Mouse (Mus musculus): ENCODE measurements around the gene Hist2h3c2.
"Not testable (repeated sequence)": the region's sequence is repeated elsewhere in the genome, so short reads cannot be mapped to it uniquely, and the experiment has no call there.

The Hist2h3c2 gene

GRCm38 (mm10) chr3:96238954-96239793, at the start of gene Hist2h3c2:
Gene Hist2h3c2 (minus strand): TSS chr3:96239127.
- not testable (repeated sequence) for DNase-seq (ENCODE audit: inconsistent ontology term)

- DNase-seq (ENCODE audit: inconsistent ontology term), result not testable (repeated sequence)
Measured at GRCm38 (mm10) chr3:96287334-96287733, 48.4 kb upstream of the Hist2h3c2 start.

- peak; percentile 62 for DNase-seq (ENCODE audit: inconsistent ontology term)
Measured at GRCm38 (mm10) chr3:96284457-96284856, 45.5 kb upstream of the Hist2h3c2 start.

GRCm38 (mm10) chr3:96280660-96281059, 41.7 kb upstream of the Hist2h3c2 start:
- DNase-seq (ENCODE audit: inconsistent ontology term), result no peak

- DNase-seq (ENCODE audit: inconsistent ontology term), result peak; percentile 86
Measured at GRCm38 (mm10) chr3:96277800-96278624, 39.1 kb upstream of the Hist2h3c2 start.

GRCm38 (mm10) chr3:96277428-96277799, 38.5 kb upstream of the Hist2h3c2 start:
- DNase-seq (ENCODE audit: inconsistent ontology term), result no peak

GRCm38 (mm10) chr3:96273591-96274465, 34.9 kb upstream of the Hist2h3c2 start:
- DNase-seq (ENCODE audit: inconsistent ontology term), result no peak

GRCm38 (mm10) chr3:96269511-96270474, 30.9 kb upstream of the Hist2h3c2 start, which contains the start of gene Hist2h2bb:
Gene Hist2h2bb (plus strand): TSS chr3:96269752.
- DNase-seq (ENCODE audit: inconsistent ontology term), result peak; percentile 91

GRCm38 (mm10) chr3:96268776-96269378, 29.9 kb upstream of the Hist2h3c2 start:
- DNase-seq (ENCODE audit: inconsistent ontology term), result not testable (repeated sequence)

GRCm38 (mm10) chr3:96268051-96268775, 29.3 kb upstream of the Hist2h3c2 start, which contains the start of gene Hist2h3b:
Gene Hist2h3b (plus strand): TSS chr3:96268654.
- peak; percentile 84 for DNase-seq (ENCODE audit: inconsistent ontology term)

- DNase-seq (ENCODE audit: inconsistent ontology term), result no peak
Measured at GRCm38 (mm10) chr3:96267541-96267940, 28.6 kb upstream of the Hist2h3c2 start.

- no peak for DNase-seq (ENCODE audit: inconsistent ontology term)
Measured at GRCm38 (mm10) chr3:96266132-96266710, 27.3 kb upstream of the Hist2h3c2 start.

GRCm38 (mm10) chr3:96264404-96264949, 25.6 kb upstream of the Hist2h3c2 start:
- DNase-seq (ENCODE audit: inconsistent ontology term), result no peak

GRCm38 (mm10) chr3:96263558-96264403, 24.9 kb upstream of the Hist2h3c2 start:
- DNase-seq (ENCODE audit: inconsistent ontology term), result no peak

- DNase-seq (ENCODE audit: inconsistent ontology term), result peak; percentile 97
Measured at GRCm38 (mm10) chr3:96262979-96263550, 24.1 kb upstream of the Hist2h3c2 start, which contains the start of gene Hist2h4. Gene Hist2h4 (minus strand): TSS chr3:96263311.

- DNase-seq (ENCODE audit: inconsistent ontology term), result peak; percentile 84
Measured at GRCm38 (mm10) chr3:96262216-96262875, 23.4 kb upstream of the Hist2h3c2 start.

Data from Muller cell, postnatal 12 days (primary cell).